Mouse (Mus musculus) heart, postnatal 10 days (tissue): ENCODE data around the gene Itsn2. TPM values are rescaled to one million over a fixed set of nuclear protein-coding genes. Genes with fewer than 3 reads are reported as not detected.

Experiments
- total RNA-seq, 2 experiments: library from RNA; stranded (reverse); gene quantifications; 2 replicates each; pipeline ENCODE4 v1.2.3; 2021

Gene Itsn2
- total RNA-seq, 2 experiments from 2014 or later = 47.0 to 47.3 TPM

Other genes with a start within 250 kb of the Itsn2 start
- gene Ncoa1, start 115.5 kb upstream of the Itsn2 start, total RNA-seq = 10 to 100 TPM; 36.7 to 37.0 TPM
- gene Gm3625, start 289 bp downstream of the Itsn2 start, total RNA-seq = not detected
- under 1 TPM in 1 of 2 experiments, not detected in 1; 0.22 TPM for gene Fam228a, start 145.8 kb downstream of the Itsn2 start, total RNA-seq
- 1 to 10 TPM; 2.8 to 3.0 TPM for gene Pfn4, start 176.4 kb downstream of the Itsn2 start, total RNA-seq
- gene Fam228b, start 176.6 kb downstream of the Itsn2 start, total RNA-seq = 1 to 10 TPM; 3.3 to 3.4 TPM
- gene Sf3b6, start 224.9 kb downstream of the Itsn2 start, total RNA-seq = 10 to 100 TPM; 59.5 to 62.1 TPM
- gene Fkbp1b, start 249.0 kb downstream of the Itsn2 start, total RNA-seq = 1 to 10 TPM; 3.6 to 4.0 TPM